Mouse (Mus musculus) heart, adult 9 months (tissue): ENCODE data around the gene Tspan12.

Experiments used
- DNase-seq, 2 experiments: peaks; one replicate each; pipeline ENCODE4 v3.0.0; 2022; ENCODE audit warnings: low spot score in 2 of 2

Gene Tspan12

GRCm38 (mm10) chr6:21774213-21774916 lies 78.0 kb downstream of the Tspan12 start:
- DNase-seq = no peak

DNA sequence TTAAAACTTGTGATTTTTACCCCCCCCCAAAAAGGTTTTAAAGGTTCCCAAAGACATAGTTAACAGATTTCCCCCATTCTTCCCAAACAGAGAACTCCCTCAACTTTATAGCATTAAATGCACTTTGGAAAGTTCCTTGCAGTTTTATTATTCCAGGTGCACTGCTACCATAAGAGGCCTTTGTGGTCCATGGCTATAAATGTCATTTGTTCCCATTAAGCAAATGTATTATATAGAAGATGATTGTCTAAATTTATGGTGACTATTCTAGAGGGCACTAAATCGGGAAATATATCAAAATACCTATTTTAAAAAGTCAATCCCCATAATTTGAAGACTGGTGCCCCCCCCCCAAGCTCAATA lies 82.9 kb downstream of the Tspan12 start:
- DNase-seq = no peak

GRCm38 (mm10) chr6:21768745-21769446 lies 83.4 kb downstream of the Tspan12 start:
- peak; percentile 43 to 47 for DNase-seq

GRCm38 (mm10) chr6:21767787-21768221 lies 84.5 kb downstream of the Tspan12 start:
- DNase-seq = no peak

GRCm38 (mm10) chr6:21747536-21747935 lies 104.8 kb downstream of the Tspan12 start:
- no peak for DNase-seq

GRCm38 (mm10) chr6:21744615-21745266 lies 107.6 kb downstream of the Tspan12 start:
- DNase-seq = no peak

DNA sequence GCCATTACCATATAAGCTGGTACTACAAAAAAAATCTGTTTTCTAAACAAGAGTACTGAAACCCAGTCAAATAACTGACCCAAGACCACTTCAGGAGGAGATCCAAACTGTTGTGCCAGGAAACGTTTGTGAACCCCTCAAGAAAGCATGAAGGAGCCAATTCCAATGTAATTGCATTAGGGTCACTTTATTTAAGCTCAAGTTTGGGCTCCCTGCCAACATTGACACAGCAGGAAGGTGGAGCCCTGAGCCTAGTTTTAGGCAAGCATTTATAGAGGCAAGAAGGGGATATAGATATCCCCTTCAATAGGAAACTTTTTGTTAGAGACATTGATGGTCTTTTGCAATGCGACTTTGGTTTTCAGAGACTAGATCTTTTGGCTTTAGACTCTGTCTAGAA lies 111.7 kb downstream of the Tspan12 start:
- DNase-seq = no peak

DNA sequence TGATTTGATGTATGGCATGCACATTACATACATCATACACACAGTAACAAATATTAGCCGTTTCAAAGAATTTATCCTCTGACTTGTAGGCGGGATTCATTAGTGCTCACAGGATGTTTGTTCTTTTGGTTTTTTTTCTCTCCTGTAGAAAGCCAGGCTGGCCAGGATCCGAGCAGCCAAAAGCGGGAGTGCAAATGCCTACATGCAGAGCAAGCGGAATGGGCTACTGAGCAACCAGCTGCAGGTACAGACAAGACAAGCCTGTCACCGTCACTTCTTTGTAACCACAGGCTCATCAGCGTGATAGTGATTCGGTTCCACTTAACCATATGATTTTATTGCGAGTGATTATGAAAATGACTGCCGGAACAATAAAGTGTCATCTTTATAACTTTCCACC lies 130.1 kb downstream of the Tspan12 start:
- no peak for DNase-seq
